Mouse (Mus musculus) right cerebral cortex, adult 18-20 months (tissue): Measurements from ENCODE around the gene Ubqln1.
"Not testable (repeated sequence)": the region's sequence is repeated elsewhere in the genome, so short reads cannot be mapped to it uniquely, and the experiment has no call there.

Experiments used
- DNase-seq: peaks from one replicate; pipeline ENCODE4 v3.0.0; 2022; ENCODE audit warnings: mixed read lengths

Gene Ubqln1

GRCm38 (mm10) chr13:58149629-58150028, 65.8 kb downstream of the Ubqln1 start:
- no peak for DNase-seq

- DNase-seq, result no peak
These were observed 66.4 kb downstream of the Ubqln1 start for GRCm38 (mm10) chr13:58149033-58149558.

GRCm38 (mm10) chr13:58148256-58148831, 67.1 kb downstream of the Ubqln1 start:
- DNase-seq, result peak; percentile 50

DNA sequence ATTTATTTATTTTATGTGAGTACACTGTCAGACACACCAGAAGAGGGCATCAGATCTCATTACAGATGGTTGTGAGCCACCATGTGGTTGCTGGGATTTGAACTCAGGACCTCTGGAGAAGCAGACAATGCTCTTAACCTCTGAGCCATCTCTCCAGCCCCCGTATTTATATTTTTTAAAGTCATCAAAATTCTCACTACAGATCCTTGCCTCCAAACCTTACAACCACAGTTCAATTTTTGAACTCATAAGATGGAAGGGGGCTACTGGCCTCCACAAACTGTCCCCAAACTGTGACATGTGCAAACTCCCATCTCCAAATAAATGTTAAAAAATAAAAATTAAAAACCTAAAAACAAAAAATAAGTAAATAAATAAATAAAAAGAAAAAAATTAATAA, 67.7 kb downstream of the Ubqln1 start:
- no peak for DNase-seq

- DNase-seq, result not testable (repeated sequence)
These were observed 68.8 kb downstream of the Ubqln1 start for GRCm38 (mm10) chr13:58146603-58147002.

- no peak for DNase-seq
These were observed 83.8 kb downstream of the Ubqln1 start for GRCm38 (mm10) chr13:58131692-58132091.

- no peak for DNase-seq
These were observed 85.7 kb downstream of the Ubqln1 start for GRCm38 (mm10) chr13:58129687-58130246.

- DNase-seq, result peak; percentile 98
These were observed 86.4 kb downstream of the Ubqln1 start for GRCm38 (mm10) chr13:58128768-58129671.

DNA sequence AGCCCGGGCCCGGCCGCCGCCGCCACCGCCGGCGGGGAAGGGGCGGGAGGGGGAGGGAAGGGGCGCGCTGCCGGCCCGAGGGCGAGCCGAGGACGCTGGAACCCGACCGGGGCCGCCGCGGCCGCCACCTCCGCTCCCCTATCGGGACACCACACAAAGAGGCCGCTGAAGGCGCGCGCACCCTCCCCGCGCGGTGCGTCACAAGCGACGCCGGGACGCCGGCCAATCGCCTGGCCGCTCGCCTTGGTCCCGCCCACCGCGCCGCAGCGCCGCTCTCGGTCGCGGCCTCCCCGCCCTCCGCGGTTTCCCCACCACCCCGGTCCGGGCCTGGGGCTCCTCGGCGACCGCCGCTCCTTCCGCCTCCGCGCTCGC, 87.1 kb downstream of the Ubqln1 start, which contains the start of gene Hnrnpa0:
TSS of gene Hnrnpa0 (minus strand) at position 161 of the 372 bp plus-strand sequence.
- peak; percentile 94 for DNase-seq

DNA sequence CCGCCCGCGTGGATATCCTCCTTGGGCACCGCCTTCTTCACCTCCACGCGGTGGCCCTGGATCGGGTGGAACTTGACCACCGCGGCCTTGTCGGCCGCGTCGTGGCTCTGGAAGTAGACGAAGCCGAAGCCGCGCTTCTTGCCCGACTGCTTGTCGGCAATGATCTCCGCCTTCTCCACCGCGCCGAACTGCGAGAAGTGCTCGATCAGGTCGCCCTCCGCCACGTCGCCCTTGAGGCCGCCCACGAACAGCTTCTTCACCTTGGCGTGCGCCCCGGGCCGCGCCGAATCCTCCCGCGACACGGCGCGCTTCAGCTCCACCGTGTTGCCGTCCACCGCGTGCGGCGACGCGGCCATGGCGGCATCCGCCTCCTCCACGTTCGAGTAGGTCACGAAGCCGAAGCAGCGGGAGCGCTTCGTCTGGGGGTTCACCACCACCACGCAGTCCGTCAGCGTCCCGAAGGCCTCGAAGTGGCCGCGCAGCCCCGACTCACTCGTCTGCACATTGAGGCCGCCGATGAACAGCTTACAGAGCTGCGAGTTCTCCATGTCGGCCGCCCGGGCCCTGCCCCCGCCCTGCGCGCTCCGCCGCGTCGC, 87.6 kb downstream of the Ubqln1 start:
- peak; percentile 67 for DNase-seq

- no peak for DNase-seq
These were observed 88.3 kb downstream of the Ubqln1 start for GRCm38 (mm10) chr13:58126862-58127765.
